Mouse (Mus musculus) midbrain, embryonic 12.5 days (tissue): ENCODE results near the gene Trim59. TPM values are rescaled to one million over a fixed set of nuclear protein-coding genes. Genes with fewer than 3 reads are reported as not detected.
"Not testable (repeated sequence)": the region's sequence is repeated elsewhere in the genome, so short reads cannot be mapped to it uniquely, and the experiment has no call there.

ENCODE experiments used
- ATAC-seq: fragments of 200-750 bp; cut with Nextera tagmentation; 2 replicates; pipeline ENCODE4 v1.8.0; 2017; ENCODE audit warnings: low read depth, moderate TSS enrichment, moderate library complexity; ENCODE audit not compliant: low FRiP score
- H3K27ac ChIP-seq: fragments of 300-500 bp; sonication (generic); replicated peaks from 2 replicates; pipeline ENCODE4 v1.5.1; 2016; ENCODE audit warnings: mild to moderate bottlenecking
- H3K27me3 ChIP-seq: fragments of 300-500 bp; sonication (generic); 2 replicates; pipeline ENCODE4 v1.6.1; 2016; ENCODE audit warnings: mild to moderate bottlenecking
- H3K36me3 ChIP-seq: fragments of 300-500 bp; sonication (generic); 2 replicates; pipeline ENCODE4 v1.6.1; 2016
- H3K4me1 ChIP-seq: fragments of 300-500 bp; sonication (generic); 2 replicates; pipeline ENCODE4 v1.6.1; 2016
- H3K4me2 ChIP-seq: fragments of 300-500 bp; sonication (generic); replicated peaks from 2 replicates; pipeline ENCODE4 v1.6.1; 2016; ENCODE audit warnings: mild to moderate bottlenecking, moderate library complexity
- H3K4me3 ChIP-seq: fragments of 300-500 bp; sonication (generic); 2 replicates; pipeline ENCODE4 v1.5.1; 2016; ENCODE audit warnings: mild to moderate bottlenecking
- H3K9ac ChIP-seq: fragments of 300-500 bp; sonication (generic); replicated peaks from 2 replicates; pipeline ENCODE4 v1.6.1; 2016; ENCODE audit warnings: mild to moderate bottlenecking, moderate library complexity
- H3K9me3 ChIP-seq: fragments of 300-500 bp; sonication (generic); 2 replicates; pipeline ENCODE4 v1.6.1; 2016; ENCODE audit warnings: mild to moderate bottlenecking
- WGBS: fragments of 180-500 bp; shearing (Covaris S2); methylation state at CpG from one replicate; pipeline ENCODE4 v1.1.7; 2016; 5-methylcytosine and 5-hydroxymethylcytosine counted together
- polyA plus RNA-seq: library from polyadenylated mRNA; unstranded; fragments of >200 nt; fragmentation: Nextera tagmentation; extraction: Ambion mirVana; gene quantifications from 2 replicates; pipeline ENCODE4 v1.2.1, GENCODE M21; 2016

Trim59 gene
- polyA plus RNA-seq, 1 experiment from 2014 or later, result 171 TPM

- Histone ChIP-seq H3K4me2 (peak overlapping the region; percentile 68), H3K9ac (peak overlapping the region; percentile 97), H3K36me3 (peaks cover 11% of the 10 kb centered on the region), H3K27ac (peak overlapping the region; percentile 95), H3K9me3 (no peaks in the 10 kb centered on the region), H3K4me1 (peaks cover 17% of the 10 kb centered on the region), H3K4me3 (peak overlapping the region; percentile 86), H3K27me3 (peaks cover 4% of the 10 kb centered on the region; the same call in 1 of the 2 replicates)
- under 1% methylated on average over 42 of the region's 42 CpGs for WGBS
- ATAC-seq, result peak; percentile 75
These were observed 376 bp downstream of the Trim59 start for GRCm38 (mm10) chr3:69044167-69044591.

- no peak overlapping the region for H3K9ac ChIP-seq
- no peaks in the 10 kb centered on the region for H3K9me3 ChIP-seq
- WGBS, result 69% methylated on average over 5 of the region's 5 CpGs
- H3K36me3 ChIP-seq, result peaks cover 24% of the 10 kb centered on the region
- no peak overlapping the region for H3K27ac ChIP-seq
- H3K4me2 ChIP-seq, result peak overlapping the region; percentile 32
- peaks cover 17% of the 10 kb centered on the region for H3K4me1 ChIP-seq
- H3K4me3 ChIP-seq, result peak overlapping the region; percentile 9
- ATAC-seq, result no peak
- no peaks in the 10 kb centered on the region for H3K27me3 ChIP-seq
These were observed 3.3 kb downstream of the Trim59 start for GRCm38 (mm10) chr3:69041298-69041697.

GRCm38 (mm10) chr3:69040105-69040504 lies 4.5 kb downstream of the Trim59 start:
- Histone ChIP-seq H3K4me1 (peaks cover 10% of the 10 kb centered on the region), H3K4me2 (peak overlapping the region; percentile 19; the same call in 1 of the 2 replicates), H3K9me3 (no peaks in the 10 kb centered on the region), H3K36me3 (peaks cover 33% of the 10 kb centered on the region), H3K27ac (no peak overlapping the region), H3K9ac (no peak overlapping the region), H3K4me3 (no peak overlapping the region), H3K27me3 (no peaks in the 10 kb centered on the region)
- 91% methylated on average over 2 of the region's 2 CpGs for WGBS
- no peak for ATAC-seq

GRCm38 (mm10) chr3:69026133-69026783 lies 18.3 kb downstream of the Trim59 start:
- Histone ChIP-seq H3K4me3 (no peak overlapping the region), H3K27me3 (no peaks in the 10 kb centered on the region), H3K9me3 (no peaks in the 10 kb centered on the region), H3K36me3 (peaks cover 66% of the 10 kb centered on the region), H3K4me2 (no peak overlapping the region), H3K4me1 (no peaks in the 10 kb centered on the region), H3K27ac (no peak overlapping the region), H3K9ac (no peak overlapping the region)
- ATAC-seq, result no peak
- 97% methylated on average over 1 of the region's 1 CpGs for WGBS

- no peak overlapping the region for H3K4me2 ChIP-seq
- H3K9ac ChIP-seq, result no peak overlapping the region
- H3K27ac ChIP-seq, result no peak overlapping the region
- H3K9me3 ChIP-seq, result no peaks in the 10 kb centered on the region
- ATAC-seq, result no peak
- H3K4me3 ChIP-seq, result no peak overlapping the region
- peaks cover 66% of the 10 kb centered on the region for H3K36me3 ChIP-seq
- H3K4me1 ChIP-seq, result no peaks in the 10 kb centered on the region
- H3K27me3 ChIP-seq, result no peaks in the 10 kb centered on the region
These were observed 23.8 kb downstream of the Trim59 start for GRCm38 (mm10) chr3:69020764-69021163.

- Histone ChIP-seq H3K9me3 (no peaks in the 10 kb centered on the region), H3K4me3 (no peak overlapping the region), H3K27me3 (no peaks in the 10 kb centered on the region), H3K36me3 (peaks cover 61% of the 10 kb centered on the region), H3K9ac (no peak overlapping the region), H3K27ac (no peak overlapping the region), H3K4me2 (no peak overlapping the region), H3K4me1 (no peaks in the 10 kb centered on the region)
- no peak for ATAC-seq
- 92% methylated on average over 2 of the region's 2 CpGs for WGBS
These were observed 24.3 kb downstream of the Trim59 start for GRCm38 (mm10) chr3:69020285-69020684.

GRCm38 (mm10) chr3:69018635-69019034 lies 25.9 kb downstream of the Trim59 start:
- 99% methylated on average over 2 of the region's 2 CpGs for WGBS
- H3K4me1 ChIP-seq, H3K4me3 ChIP-seq, H3K9me3 ChIP-seq, H3K27ac ChIP-seq, ATAC-seq, H3K9ac ChIP-seq, H3K27me3 ChIP-seq, H3K4me2 ChIP-seq: not testable (repeated sequence)
- H3K36me3 ChIP-seq, result peaks cover 50% of the 10 kb centered on the region

- H3K4me1 ChIP-seq, result no peaks in the 10 kb centered on the region
- WGBS, result 98% methylated on average over 3 of the region's 3 CpGs
- ATAC-seq, result no peak
- no peak overlapping the region for H3K9ac ChIP-seq
- H3K27me3 ChIP-seq, result no peaks in the 10 kb centered on the region
- H3K36me3 ChIP-seq, result peaks cover 39% of the 10 kb centered on the region
- H3K4me3 ChIP-seq, result no peak overlapping the region
- H3K9me3 ChIP-seq, result no peaks in the 10 kb centered on the region
- no peak overlapping the region for H3K4me2 ChIP-seq
- H3K27ac ChIP-seq, result no peak overlapping the region
These were observed 27.4 kb downstream of the Trim59 start for GRCm38 (mm10) chr3:69017181-69017580.

GRCm38 (mm10) chr3:69008873-69009272 lies 35.7 kb downstream of the Trim59 start:
- H3K36me3 ChIP-seq, result no peaks in the 10 kb centered on the region
- 93% methylated on average over 2 of the region's 2 CpGs for WGBS

GRCm38 (mm10) chr3:69006246-69006760 lies 38.3 kb downstream of the Trim59 start:
- peak overlapping the region; percentile 84 for H3K9ac ChIP-seq
- WGBS, result 8% methylated on average over 21 of the region's 21 CpGs
- peak overlapping the region; percentile 89; the same call in 1 of the 2 replicates for H3K27ac ChIP-seq
- ATAC-seq, result no peak
- H3K36me3 ChIP-seq, result no peaks in the 10 kb centered on the region
- peak overlapping the region; percentile 83 for H3K4me2 ChIP-seq
- peak overlapping the region; percentile 96 for H3K4me3 ChIP-seq
- peaks cover 6% of the 10 kb centered on the region for H3K4me1 ChIP-seq
- no peaks in the 10 kb centered on the region for H3K27me3 ChIP-seq
- no peaks in the 10 kb centered on the region for H3K9me3 ChIP-seq

More at GRCm38 (mm10) chr3:69008873-69009272, 35.7 kb downstream of the Trim59 start:
- H3K4me1 ChIP-seq, result peaks cover 6% of the 10 kb centered on the region
- ATAC-seq, result no peak
- H3K9me3 ChIP-seq, result no peaks in the 10 kb centered on the region
- no peak overlapping the region for H3K4me2 ChIP-seq
- no peaks in the 10 kb centered on the region for H3K27me3 ChIP-seq
- H3K9ac ChIP-seq, result no peak overlapping the region
- H3K27ac ChIP-seq, result no peak overlapping the region
- H3K4me3 ChIP-seq, result no peak overlapping the region

GRCm38 (mm10) chr3:69005338-69006245 lies 39.0 kb downstream of the Trim59 start:
- peak overlapping the region; percentile 83 for H3K4me2 ChIP-seq
- ATAC-seq, result peak; percentile 59
- H3K27me3 ChIP-seq, result no peaks in the 10 kb centered on the region
- H3K4me3 ChIP-seq, result peak overlapping the region; percentile 96
- no peaks in the 10 kb centered on the region for H3K9me3 ChIP-seq
- H3K27ac ChIP-seq, result peak overlapping the region; percentile 89
- under 1% methylated on average over 72 of the region's 72 CpGs for WGBS
- no peaks in the 10 kb centered on the region for H3K36me3 ChIP-seq
- H3K9ac ChIP-seq, result peak overlapping the region; percentile 84
- H3K4me1 ChIP-seq, result peaks cover 6% of the 10 kb centered on the region
